Mouse (Mus musculus) MEL (cell line): ENCODE results near the gene Serinc3. TPM values are rescaled to one million over a fixed set of nuclear protein-coding genes. Genes with fewer than 3 reads are reported as not detected.

Experiments
- DNase-seq: peaks from one replicate; pipeline ENCODE4 v3.0.0; 2011; ENCODE audit warnings: low read depth, low spot score
- H3K27ac ChIP-seq: 2 replicates; pipeline ENCODE4 v1.5.1; 2012; ENCODE audit warnings: low read depth, mild to moderate bottlenecking, control low read depth, low read length, moderate library complexity; ENCODE audit not compliant: control insufficient read depth
- H3K27me3 ChIP-seq, 2 experiments: fragments of 150-350 bp in 1 of 2; sonication (generic) in 1 of 2; 2 replicates each; pipeline ENCODE4 v1.6.1; 2012; ENCODE audit warnings: low read length in 2 of 2, mild to moderate bottlenecking in 2 of 2, improper control_type of control experiment in 1 of 2, moderate library complexity in 1 of 2; ENCODE audit not compliant: insufficient read depth in 2 of 2, control insufficient read depth in 1 of 2
- H3K36me3 ChIP-seq, 2 experiments: 2 replicates each; pipeline ENCODE4 v1.6.1; 2012 to 2014; ENCODE audit warnings: low read length in 2 of 2, improper control_type of control experiment in 1 of 2, inconsistent platforms in 1 of 2, mild to moderate bottlenecking in 1 of 2; ENCODE audit not compliant: insufficient read depth in 2 of 2, control insufficient read depth in 1 of 2
- H3K4me1 ChIP-seq, 2 experiments: fragments of 150-350 bp in 1 of 2; sonication (generic) in 1 of 2; 2 replicates each; pipeline ENCODE4 v1.6.1; 2012; ENCODE audit warnings: low read length in 2 of 2, improper control_type of control experiment in 1 of 2, mild to moderate bottlenecking in 1 of 2; ENCODE audit not compliant: insufficient read depth in 2 of 2, control insufficient read depth in 1 of 2
- H3K4me3 ChIP-seq, 2 experiments: fragments of 150-350 bp in 1 of 2; sonication (generic) in 1 of 2; 2 replicates each; pipeline ENCODE4 v1.5.1; 2012; ENCODE audit warnings: low read depth in 2 of 2, low read length in 2 of 2, mild to moderate bottlenecking in 2 of 2, moderate library complexity in 2 of 2, control low read depth in 1 of 2, improper control_type of control experiment in 1 of 2; ENCODE audit not compliant: control insufficient read depth in 1 of 2, insufficient read depth in 1 of 2
- H3K79me2 ChIP-seq: 2 replicates; pipeline ENCODE4 v1.6.1; 2012; ENCODE audit warnings: mild to moderate bottlenecking, low read length, moderate library complexity; ENCODE audit not compliant: control insufficient read depth, poor library complexity, insufficient read depth
- H3K9ac ChIP-seq: 2 replicates; pipeline ENCODE4 v1.6.1; 2012; ENCODE audit warnings: low read depth, mild to moderate bottlenecking, control low read depth, low read length, moderate library complexity; ENCODE audit not compliant: control insufficient read depth, poor library complexity, severe bottlenecking
- H3K9me3 ChIP-seq: fragments of 150-350 bp; sonication (generic); replicated peaks from 2 replicates; pipeline ENCODE4 v1.6.1; 2012; ENCODE audit warnings: mild to moderate bottlenecking, low read length, improper control_type of control experiment, moderate library complexity; ENCODE audit not compliant: insufficient read depth
- BHLHE40 ChIP-seq: IDR thresholded peaks from 2 replicates; pipeline ENCODE4 v1.6.1; 2012; ENCODE audit warnings: low read depth, mild to moderate bottlenecking, inconsistent platforms, low read length, improper control_type of control experiment, borderline replicate concordance
- CHD1 ChIP-seq: IDR thresholded peaks from 2 replicates; pipeline ENCODE4 v1.6.1; 2012; ENCODE audit warnings: low read depth, mild to moderate bottlenecking, inconsistent platforms, low read length, improper control_type of control experiment
- CHD2 ChIP-seq: IDR thresholded peaks from 2 replicates; pipeline ENCODE4 v1.6.1; 2011; ENCODE audit warnings: low read length, improper control_type of control experiment
- CTCF ChIP-seq, 3 experiments: IDR thresholded peaks in 2 of 3; conservative IDR thresholded peaks in 1 of 3; 2 replicates each; pipeline ENCODE4 v1.5.1; 2011 to 2012; ENCODE audit warnings: low read length in 3 of 3, low read depth in 2 of 3, mild to moderate bottlenecking in 2 of 3, improper control_type of control experiment in 1 of 3, inconsistent platforms in 1 of 3, mixed read lengths in 1 of 3, moderate library complexity in 1 of 3; ENCODE audit not compliant: control insufficient read depth in 1 of 3, insufficient read depth in 1 of 3, poor library complexity in 1 of 3, severe bottlenecking in 1 of 3
- E2F4 ChIP-seq: IDR thresholded peaks from 2 replicates; pipeline ENCODE4 v1.6.1; 2011; ENCODE audit warnings: low read depth, low read length, improper control_type of control experiment, borderline replicate concordance
- ELF1 ChIP-seq: IDR thresholded peaks from 2 replicates; pipeline ENCODE4 v1.6.1; 2014; ENCODE audit warnings: low read depth, mild to moderate bottlenecking, inconsistent platforms, low read length, improper control_type of control experiment, moderate library complexity
- EP300 ChIP-seq, 2 experiments: IDR thresholded peaks; 2 replicates each; pipeline ENCODE4 v1.6.1; 2011; ENCODE audit warnings: improper control_type of control experiment in 2 of 2, low read length in 2 of 2, low read depth in 1 of 2, mild to moderate bottlenecking in 1 of 2
- ETS1 ChIP-seq: IDR thresholded peaks from 2 replicates; pipeline ENCODE4 v1.6.1; 2012; ENCODE audit warnings: low read depth, mild to moderate bottlenecking, inconsistent platforms, low read length, improper control_type of control experiment, moderate library complexity
- GABPA ChIP-seq: IDR thresholded peaks from 2 replicates; pipeline ENCODE4 v1.6.1; 2012; ENCODE audit warnings: low read depth, mild to moderate bottlenecking, inconsistent platforms, low read length, improper control_type of control experiment, moderate library complexity
- GATA1 ChIP-seq: IDR thresholded peaks from 2 replicates; pipeline ENCODE4 v1.6.1; 2011; ENCODE audit warnings: low read depth, low read length, improper control_type of control experiment
- HCFC1 ChIP-seq: IDR thresholded peaks from 2 replicates; pipeline ENCODE4 v1.6.1; 2012; ENCODE audit warnings: low read depth, mild to moderate bottlenecking, inconsistent platforms, low read length, improper control_type of control experiment, moderate library complexity
- JUND ChIP-seq: IDR thresholded peaks from 2 replicates; pipeline ENCODE4 v1.6.1; 2011; ENCODE audit warnings: low read depth, mild to moderate bottlenecking, improper control_type of control experiment, low read length
- KAT2A ChIP-seq: conservative IDR thresholded peaks from 2 replicates; pipeline ENCODE4 v1.6.1; 2012; ENCODE audit warnings: low read depth, low read length, improper control_type of control experiment, inconsistent platforms
- MAFK ChIP-seq: IDR thresholded peaks from 2 replicates; pipeline ENCODE4 v1.6.1; 2011; ENCODE audit warnings: low read depth, mild to moderate bottlenecking, low read length, improper control_type of control experiment, borderline replicate concordance
- MAX ChIP-seq: IDR thresholded peaks from 2 replicates; pipeline ENCODE4 v1.6.1; 2011; ENCODE audit warnings: low read length, improper control_type of control experiment
- MAZ ChIP-seq: IDR thresholded peaks from 2 replicates; pipeline ENCODE4 v1.6.1; 2012; ENCODE audit warnings: low read depth, mild to moderate bottlenecking, inconsistent platforms, low read length, improper control_type of control experiment
- MEF2A ChIP-seq: IDR thresholded peaks from 2 replicates; pipeline ENCODE4 v1.6.1; 2014; ENCODE audit warnings: low read depth, mild to moderate bottlenecking, inconsistent platforms, low read length, improper control_type of control experiment; ENCODE audit not compliant: poor library complexity, insufficient replicate concordance, severe bottlenecking; ENCODE audit errors: extremely low read depth
- MXI1 ChIP-seq: IDR thresholded peaks from 2 replicates; pipeline ENCODE4 v1.6.1; 2011; ENCODE audit warnings: mild to moderate bottlenecking, low read depth, low read length, improper control_type of control experiment
- MYB ChIP-seq: IDR thresholded peaks from 2 replicates; pipeline ENCODE4 v1.6.1; 2011; ENCODE audit warnings: mild to moderate bottlenecking, low read depth, low read length, improper control_type of control experiment
- MYC ChIP-seq: IDR thresholded peaks from 2 replicates; pipeline ENCODE4 v1.6.1; 2011; ENCODE audit warnings: low read depth, mild to moderate bottlenecking, low read length, improper control_type of control experiment, moderate library complexity
- NRF1 ChIP-seq: IDR thresholded peaks from 2 replicates; pipeline ENCODE4 v1.6.1; 2014; ENCODE audit warnings: low read depth, mild to moderate bottlenecking, inconsistent platforms, low read length, improper control_type of control experiment, moderate library complexity; ENCODE audit not compliant: poor library complexity, insufficient read depth, severe bottlenecking
- POLR2A ChIP-seq, 2 experiments: IDR thresholded peaks; 2 replicates each; pipeline ENCODE4 v1.6.1; 2011 to 2012; ENCODE audit warnings: low read length in 2 of 2, mild to moderate bottlenecking in 2 of 2, control low read depth in 1 of 2, improper control_type of control experiment in 1 of 2, low read depth in 1 of 2, moderate library complexity in 1 of 2; ENCODE audit not compliant: control insufficient read depth in 1 of 2, insufficient read depth in 1 of 2, poor library complexity in 1 of 2
- POLR2AphosphoS2 ChIP-seq: IDR thresholded peaks from 2 replicates; pipeline ENCODE4 v1.6.1; 2011; ENCODE audit warnings: low read length, improper control_type of control experiment
- POLR2AphosphoS5 ChIP-seq: IDR thresholded peaks from 2 replicates; pipeline ENCODE4 v1.6.1; 2012; ENCODE audit warnings: low read depth, borderline replicate concordance, mild to moderate bottlenecking, inconsistent platforms, low read length, moderate library complexity, mixed read lengths
- RAD21 ChIP-seq: IDR thresholded peaks from 2 replicates; pipeline ENCODE4 v1.6.1; 2011; ENCODE audit warnings: mild to moderate bottlenecking, low read depth, low read length, improper control_type of control experiment
- RCOR1 ChIP-seq: IDR thresholded peaks from 2 replicates; pipeline ENCODE4 v1.6.1; 2012; ENCODE audit warnings: low read depth, mild to moderate bottlenecking, inconsistent platforms, low read length, improper control_type of control experiment
- SIN3A ChIP-seq: IDR thresholded peaks from 2 replicates; pipeline ENCODE4 v1.6.1; 2012; ENCODE audit warnings: low read length, improper control_type of control experiment, inconsistent platforms
- SMC3 ChIP-seq: IDR thresholded peaks from 2 replicates; pipeline ENCODE4 v1.6.1; 2011; ENCODE audit warnings: low read depth, low read length, improper control_type of control experiment
- TAL1 ChIP-seq: IDR thresholded peaks from 2 replicates; pipeline ENCODE4 v1.6.1; 2012; ENCODE audit warnings: mild to moderate bottlenecking, inconsistent platforms, low read length, moderate library complexity, mixed read lengths
- TBP ChIP-seq: IDR thresholded peaks from 2 replicates; pipeline ENCODE4 v1.8.0; 2011; ENCODE audit warnings: low read depth, low read length, improper control_type of control experiment
- TCF12 ChIP-seq: IDR thresholded peaks from 2 replicates; pipeline ENCODE4 v1.6.1; 2014; ENCODE audit warnings: low read depth, mild to moderate bottlenecking, inconsistent platforms, low read length, improper control_type of control experiment, moderate library complexity
- UBTF ChIP-seq: IDR thresholded peaks from 2 replicates; pipeline ENCODE4 v1.6.1; 2012; ENCODE audit warnings: low read depth, mild to moderate bottlenecking, inconsistent platforms, low read length, improper control_type of control experiment, moderate library complexity, borderline replicate concordance; ENCODE audit not compliant: insufficient read depth
- USF2 ChIP-seq, 2 experiments: IDR thresholded peaks; 2 replicates each; pipeline ENCODE4 v1.6.1; 2011 to 2012; ENCODE audit warnings: improper control_type of control experiment in 2 of 2, low read length in 2 of 2, borderline replicate concordance in 1 of 2, inconsistent platforms in 1 of 2, low read depth in 1 of 2, mild to moderate bottlenecking in 1 of 2; ENCODE audit not compliant: insufficient read depth in 1 of 2
- ZMIZ1 ChIP-seq: IDR thresholded peaks from 2 replicates; pipeline ENCODE4 v1.6.1; 2012; ENCODE audit warnings: low read depth, mild to moderate bottlenecking, inconsistent platforms, low read length, improper control_type of control experiment, moderate library complexity
- polyA plus RNA-seq, 2 experiments: library from polyadenylated mRNA; stranded (reverse) in 1 of 2; unstranded in 1 of 2; fragments of >175 nt in 1 of 2; fragments of >200 nt in 1 of 2; gene quantifications; 2 replicates each; pipeline versions ENCODE4 v1.2.1 to v1.2.4; 2012; ENCODE audit warnings: low replicate concordance in 2 of 2, low read depth in 1 of 2; ENCODE audit not compliant: insufficient read length in 2 of 2, insufficient read depth in 1 of 2, missing spikeins in 1 of 2
- total RNA-seq: library from RNA; depleted of rRNA; stranded (reverse); fragments of 300-350 nt; gene quantifications from 2 replicates; pipeline ENCODE4 v1.2.3, GENCODE M21; 2012; rRNA removed

The Serinc3 gene
- total RNA-seq (326 and 348 TPM in 2 replicates), polyA plus RNA-seq (100 to 1,000 TPM; 637 to 650 TPM)

DNA sequence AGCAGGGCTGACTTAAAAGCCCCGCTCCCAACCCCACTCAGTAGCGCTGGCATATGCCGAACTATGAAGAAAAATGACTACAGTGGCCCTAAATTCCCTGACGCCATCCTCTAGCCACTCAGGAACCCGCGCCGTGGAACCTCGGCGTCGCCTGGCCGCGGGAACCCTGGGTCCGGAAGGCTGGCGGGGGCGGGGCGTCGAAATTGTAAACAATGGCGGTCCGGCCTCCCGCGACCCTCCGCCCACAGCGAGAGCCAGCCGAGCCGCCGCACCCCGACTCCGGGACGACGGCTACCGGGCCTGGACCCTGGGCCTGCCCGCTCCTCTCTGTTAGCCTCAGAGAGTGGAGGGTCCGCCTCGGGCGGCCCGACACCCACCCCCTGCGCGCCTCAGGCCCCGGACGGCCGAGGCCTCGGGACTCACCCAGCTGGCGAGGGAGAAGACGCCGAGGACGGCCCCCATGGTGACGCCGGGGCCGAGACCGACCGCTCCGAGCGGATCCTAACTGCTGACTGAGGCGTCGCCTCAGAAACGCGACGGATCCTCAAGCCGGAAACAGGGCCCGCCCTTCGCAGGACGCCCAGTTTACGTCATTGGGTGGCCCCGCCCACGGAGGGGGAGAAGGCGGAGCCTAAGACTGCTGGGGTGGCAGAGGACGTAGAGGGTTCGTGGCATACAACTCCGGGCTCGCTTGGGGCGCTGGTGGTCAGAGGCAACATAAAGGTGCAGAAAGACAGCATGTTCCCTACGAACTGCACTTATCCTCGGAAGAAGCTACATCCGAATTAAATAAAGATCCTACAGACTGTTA is at the start of gene Serinc3:
Serinc3 (minus strand) TSS at position 557 of the 811 bp plus-strand sequence.
- Histone ChIP-seq H3K9me3 (no peaks in the 10 kb centered on the region), H3K27me3 (no peaks in the 10 kb centered on the region), H3K4me1 (peaks cover 5 to 24% of the 10 kb centered on the region in 2 experiments; a peak in 3 of 4 replicates), H3K9ac (peak within 1 kb of the TSS; percentile 94), H3K79me2 (peaks cover 49% of the 10 kb centered on the region), H3K36me3 (peaks cover 10 to 31% of the 10 kb centered on the region in 2 experiments), H3K27ac (peak within 1 kb of the TSS; percentile 100), H3K4me3 (peak within 1 kb of the TSS; percentile 78 to 86)
- DNase-seq = peak; percentile 98
- TF ChIP-seq TBP (peak; percentile 95), HCFC1 (peak; percentile 85), TAL1 (no peak), GATA1 (no peak), MEF2A (no peak; the same call in 1 of the 2 replicates), ZMIZ1 (peak; percentile 98), ETS1 (peak; percentile 64; the same call in 1 of the 2 replicates), MYC (0 out of 2 replicates have a peak, but pooled peaks have one; percentile 41), MXI1 (peak; percentile 83), MYB (no peak), USF2 (IDR thresholded peaks at IDR 0.05; ENCODE audit: borderline replicate concordance in 1 of 2, insufficient read depth in 1 of 2, low read depth in 1 of 2, low read length in 2 of 2) (no peak), ELF1 (peak; percentile 85), POLR2AphosphoS2 (peak; percentile 96), MAZ (peak; percentile 71), EP300 (IDR thresholded peaks at IDR 0.05; ENCODE audit: low read depth in 1 of 2, low read length in 2 of 2) (no peak; a peak in 1 of 4 replicates), NRF1 (no peak; the same call in 1 of the 2 replicates), CTCF (IDR thresholded peaks at IDR 0.05 in 2 of 3, conservative IDR thresholded peaks at IDR 0.05 in 1 of 3; ENCODE audit: control insufficient read depth in 1 of 3, insufficient read depth in 1 of 3, low read depth in 2 of 3, low read length in 3 of 3, poor library complexity in 1 of 3, severe bottlenecking in 1 of 3) (peak; percentile 30 to 38 (median 37); a peak in 5 of 6 replicates), KAT2A (peak; percentile 51; the same call in 1 of the 2 replicates), CHD2 (no peak), CHD1 (0 out of 2 replicates have a peak, but pooled peaks have one; percentile 22), BHLHE40 (no peak), SIN3A (peak; percentile 75), JUND (no peak), RAD21 (no peak), UBTF (no peak), SMC3 (no peak), E2F4 (peak; percentile 64; the same call in 1 of the 2 replicates), MAX (peak; percentile 16; the same call in 1 of the 2 replicates), TCF12 (peak; percentile 88), RCOR1 (peak; percentile 1; the same call in 1 of the 2 replicates), POLR2AphosphoS5 (peak; percentile 89; the same call in 1 of the 2 replicates), GABPA (no peak), POLR2A (IDR thresholded peaks at IDR 0.05; ENCODE audit: control insufficient read depth in 1 of 2, insufficient read depth in 1 of 2, low read depth in 1 of 2, low read length in 2 of 2, poor library complexity in 1 of 2) (peak; percentile 86 to 97), MAFK (no peak)
